Mouse (Mus musculus): ENCODE measurements at regions not wholly inside any gene's neighbourhood (a gene's known extent, or its start where the extent isn't known, plus 50 kb on each side); places are given as distances from the start of the nearest gene placed in this dataset.
"Not testable (repeated sequence)": the region's sequence is repeated elsewhere in the genome, so short reads cannot be mapped to it uniquely, and the experiment has no call there.

DNA sequence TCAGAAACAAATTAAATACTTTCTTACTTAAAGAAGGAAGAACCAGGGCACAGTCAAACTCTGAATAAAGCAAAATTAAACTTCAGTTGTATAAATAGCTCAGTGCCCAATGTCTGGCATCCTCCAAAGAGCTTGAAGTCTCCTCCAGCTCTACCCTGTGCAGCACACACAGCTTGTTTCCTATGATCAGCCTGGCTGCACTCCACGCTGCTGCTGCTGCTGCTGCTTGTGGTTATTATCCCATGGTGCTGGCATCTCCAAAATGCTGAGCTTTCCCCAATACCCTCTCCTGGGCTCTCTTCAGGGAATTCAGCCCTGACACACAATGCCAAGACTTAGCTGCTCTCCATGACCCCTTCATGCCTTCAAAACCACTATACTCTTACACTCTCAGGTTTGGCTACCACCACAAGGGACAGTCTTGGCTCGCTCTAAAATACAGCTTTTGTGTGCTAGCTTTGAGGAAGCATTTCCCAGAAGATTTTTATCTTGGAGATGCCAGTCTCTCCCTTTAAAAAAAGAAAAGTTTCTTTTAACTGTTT lies 121.0 kb downstream of the Rab10 start:
- H3K36me3 ChIP-seq (ENCODE audit: control insufficient read depth, insufficient read depth, low read length, poor library complexity, severe bottlenecking); DNase-seq (ENCODE audit: low read depth, low spot score); H3K27me3 ChIP-seq (ENCODE audit: control insufficient read depth, insufficient read depth, low read length, poor library complexity, severe bottlenecking): not testable (repeated sequence)

- Histone ChIP-seq H3K36me3 (ENCODE audit: control insufficient read depth, insufficient read depth, low read length, poor library complexity, severe bottlenecking) (no peaks in the 10 kb centered on the region), H3K27me3 (ENCODE audit: control insufficient read depth, insufficient read depth, low read length, poor library complexity, severe bottlenecking) (no peaks in the 10 kb centered on the region)
- no peak for DNase-seq (ENCODE audit: low read depth, low spot score)
Observed at GRCm38 (mm10) chr12:3188137-3188536, 121.6 kb downstream of the Rab10 start.

DNA sequence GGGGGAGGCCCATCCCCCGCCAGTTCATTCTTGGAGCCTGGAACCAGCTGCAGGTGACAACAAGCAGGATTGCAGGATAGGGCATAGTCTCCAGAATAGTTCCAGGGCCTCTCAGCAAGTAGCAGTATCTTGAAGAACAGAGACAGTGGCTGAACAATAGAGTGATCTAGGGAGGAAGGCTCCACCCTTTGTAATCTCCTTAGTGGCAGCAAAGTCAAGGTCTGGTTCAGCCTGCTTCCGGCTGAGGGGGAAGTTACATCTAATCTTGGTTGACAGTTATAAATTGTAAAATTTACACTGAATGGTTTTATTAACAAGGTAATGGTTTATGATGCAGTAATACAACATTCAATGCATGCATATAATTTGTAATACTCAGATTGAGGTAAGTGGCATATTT lies 136.4 kb downstream of the Rab10 start:
- no peaks in the 10 kb centered on the region for H3K27me3 ChIP-seq (ENCODE audit: control insufficient read depth, insufficient read depth, low read length, poor library complexity, severe bottlenecking)
- H3K36me3 ChIP-seq (ENCODE audit: control insufficient read depth, insufficient read depth, low read length, poor library complexity, severe bottlenecking): no peaks in the 10 kb centered on the region
- DNase-seq (ENCODE audit: low read depth, low spot score): no peak

- not testable (repeated sequence) for DNase-seq (ENCODE audit: low read depth, low spot score); H3K27me3 ChIP-seq (ENCODE audit: control insufficient read depth, insufficient read depth, low read length, poor library complexity, severe bottlenecking); H3K36me3 ChIP-seq (ENCODE audit: control insufficient read depth, insufficient read depth, low read length, poor library complexity, severe bottlenecking)
Observed at GRCm38 (mm10) chr12:3169705-3170287, 140.0 kb downstream of the Rab10 start.

GRCm38 (mm10) chr12:3161666-3162065 lies 148.1 kb downstream of the Rab10 start:
- DNase-seq (ENCODE audit: low read depth, low spot score); H3K36me3 ChIP-seq (ENCODE audit: control insufficient read depth, insufficient read depth, low read length, poor library complexity, severe bottlenecking); H3K27me3 ChIP-seq (ENCODE audit: control insufficient read depth, insufficient read depth, low read length, poor library complexity, severe bottlenecking): not testable (repeated sequence)

GRCm38 (mm10) chr12:3158771-3159170 lies 151.0 kb downstream of the Rab10 start:
- not testable (repeated sequence) for DNase-seq (ENCODE audit: low read depth, low spot score); H3K36me3 ChIP-seq (ENCODE audit: control insufficient read depth, insufficient read depth, low read length, poor library complexity, severe bottlenecking); H3K27me3 ChIP-seq (ENCODE audit: control insufficient read depth, insufficient read depth, low read length, poor library complexity, severe bottlenecking)

GRCm38 (mm10) chr12:3153705-3154104 lies 156.1 kb downstream of the Rab10 start:
- H3K36me3 ChIP-seq (ENCODE audit: control insufficient read depth, insufficient read depth, low read length, poor library complexity, severe bottlenecking); DNase-seq (ENCODE audit: low read depth, low spot score); H3K27me3 ChIP-seq (ENCODE audit: control insufficient read depth, insufficient read depth, low read length, poor library complexity, severe bottlenecking): not testable (repeated sequence)

- not testable (repeated sequence) for DNase-seq (ENCODE audit: low read depth, low spot score); H3K36me3 ChIP-seq (ENCODE audit: control insufficient read depth, insufficient read depth, low read length, poor library complexity, severe bottlenecking); H3K27me3 ChIP-seq (ENCODE audit: control insufficient read depth, insufficient read depth, low read length, poor library complexity, severe bottlenecking)
Observed at GRCm38 (mm10) chr12:3132553-3132952, 177.2 kb downstream of the Rab10 start.

DNA sequence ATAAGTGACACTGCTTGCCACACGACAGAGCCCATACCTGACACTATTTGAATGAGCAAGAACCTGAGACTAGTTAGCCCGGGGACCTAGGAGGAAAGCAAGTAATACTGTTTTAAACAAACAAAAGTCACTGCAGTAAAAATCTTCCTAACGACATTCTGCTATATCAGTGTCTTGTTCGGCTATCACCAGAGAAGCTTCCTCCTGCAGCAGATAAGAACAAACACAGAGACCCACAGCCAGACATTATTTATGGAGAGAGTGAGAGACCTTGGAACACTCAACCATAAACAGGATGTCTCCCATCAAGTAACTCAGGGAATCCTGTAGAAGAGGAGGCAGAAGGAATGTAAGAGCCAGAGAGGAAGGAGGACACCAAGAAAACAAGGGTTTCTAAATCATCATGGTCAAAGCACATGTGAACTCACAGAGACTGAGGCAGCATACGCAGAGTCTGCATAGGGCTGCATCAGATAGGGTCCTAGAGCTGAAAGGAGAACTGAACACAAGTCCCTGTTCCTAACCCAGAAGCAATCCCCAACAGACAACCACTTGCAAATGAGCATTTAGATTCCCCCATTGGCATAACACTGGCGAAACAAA lies 178.5 kb downstream of the Rab10 start:
- not testable (repeated sequence) for H3K27me3 ChIP-seq (ENCODE audit: control insufficient read depth, insufficient read depth, low read length, poor library complexity, severe bottlenecking); H3K36me3 ChIP-seq (ENCODE audit: control insufficient read depth, insufficient read depth, low read length, poor library complexity, severe bottlenecking); DNase-seq (ENCODE audit: low read depth, low spot score)

- H3K27me3 ChIP-seq (ENCODE audit: control insufficient read depth, insufficient read depth, low read length, poor library complexity, severe bottlenecking); H3K36me3 ChIP-seq (ENCODE audit: control insufficient read depth, insufficient read depth, low read length, poor library complexity, severe bottlenecking); DNase-seq (ENCODE audit: low read depth, low spot score): not testable (repeated sequence)
Observed at GRCm38 (mm10) chr12:3127336-3127735, 182.4 kb downstream of the Rab10 start.

- no peak for DNase-seq (ENCODE audit: low read depth, low spot score)
- Histone ChIP-seq H3K36me3 (ENCODE audit: control insufficient read depth, insufficient read depth, low read length, poor library complexity, severe bottlenecking) (no peaks in the 10 kb centered on the region), H3K27me3 (ENCODE audit: control insufficient read depth, insufficient read depth, low read length, poor library complexity, severe bottlenecking) (no peaks in the 10 kb centered on the region)
Observed at GRCm38 (mm10) chr12:3124036-3124435, 185.7 kb downstream of the Rab10 start.

GRCm38 (mm10) chr12:3110589-3110988 lies 199.2 kb downstream of the Rab10 start:
- not testable (repeated sequence) for H3K36me3 ChIP-seq (ENCODE audit: control insufficient read depth, insufficient read depth, low read length, poor library complexity, severe bottlenecking); H3K27me3 ChIP-seq (ENCODE audit: control insufficient read depth, insufficient read depth, low read length, poor library complexity, severe bottlenecking); DNase-seq (ENCODE audit: low read depth, low spot score)

DNA sequence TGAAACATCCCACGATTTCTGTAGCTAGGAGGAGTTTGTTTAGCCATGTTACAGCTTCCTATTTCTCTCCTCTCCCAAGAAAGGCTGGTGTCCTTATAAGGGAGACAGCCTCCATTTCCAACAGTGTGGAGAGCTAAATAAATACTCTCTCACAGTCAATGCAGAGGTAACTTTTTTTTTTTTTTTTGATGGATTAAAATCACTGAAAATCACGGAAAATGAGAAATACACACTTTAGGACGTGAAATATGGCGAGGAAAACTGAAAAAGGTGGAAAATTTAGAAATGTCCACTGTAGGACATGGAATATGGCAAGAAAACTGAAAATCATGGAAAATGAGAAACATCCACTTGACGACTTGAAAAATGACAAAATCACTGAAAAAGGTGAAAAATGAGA lies 200.1 kb downstream of the Rab10 start:
- not testable (repeated sequence) for DNase-seq (ENCODE audit: low read depth, low spot score); H3K36me3 ChIP-seq (ENCODE audit: control insufficient read depth, insufficient read depth, low read length, poor library complexity, severe bottlenecking); H3K27me3 ChIP-seq (ENCODE audit: control insufficient read depth, insufficient read depth, low read length, poor library complexity, severe bottlenecking)

GRCm38 (mm10) chr12:3101963-3102362 lies 207.8 kb downstream of the Rab10 start:
- H3K36me3 ChIP-seq (ENCODE audit: control insufficient read depth, insufficient read depth, low read length, poor library complexity, severe bottlenecking); H3K27me3 ChIP-seq (ENCODE audit: control insufficient read depth, insufficient read depth, low read length, poor library complexity, severe bottlenecking); DNase-seq (ENCODE audit: low read depth, low spot score): not testable (repeated sequence)

DNA sequence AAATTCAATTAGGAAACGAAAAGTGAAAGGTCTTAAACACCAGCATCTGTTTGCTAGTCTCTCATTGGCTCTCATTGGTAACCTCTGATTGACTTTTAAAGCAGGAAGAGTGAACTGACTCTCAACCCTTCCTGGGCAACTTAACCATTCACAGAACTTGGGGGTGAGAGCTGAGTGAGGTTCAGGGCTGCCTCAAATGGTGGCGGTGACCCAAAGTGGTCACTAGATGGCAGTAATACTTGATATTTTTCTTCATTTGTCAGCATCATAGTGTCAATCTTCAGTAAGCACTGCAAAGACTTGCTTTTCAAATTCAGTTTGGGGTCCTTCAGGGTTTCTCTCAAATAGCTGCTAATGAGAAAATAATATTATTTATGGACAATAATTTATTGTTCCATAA lies 211.6 kb downstream of the Rab10 start:
- not testable (repeated sequence) for H3K27me3 ChIP-seq (ENCODE audit: control insufficient read depth, insufficient read depth, low read length, poor library complexity, severe bottlenecking); H3K36me3 ChIP-seq (ENCODE audit: control insufficient read depth, insufficient read depth, low read length, poor library complexity, severe bottlenecking)
- DNase-seq (ENCODE audit: low read depth, low spot score): peak; percentile 31

DNA sequence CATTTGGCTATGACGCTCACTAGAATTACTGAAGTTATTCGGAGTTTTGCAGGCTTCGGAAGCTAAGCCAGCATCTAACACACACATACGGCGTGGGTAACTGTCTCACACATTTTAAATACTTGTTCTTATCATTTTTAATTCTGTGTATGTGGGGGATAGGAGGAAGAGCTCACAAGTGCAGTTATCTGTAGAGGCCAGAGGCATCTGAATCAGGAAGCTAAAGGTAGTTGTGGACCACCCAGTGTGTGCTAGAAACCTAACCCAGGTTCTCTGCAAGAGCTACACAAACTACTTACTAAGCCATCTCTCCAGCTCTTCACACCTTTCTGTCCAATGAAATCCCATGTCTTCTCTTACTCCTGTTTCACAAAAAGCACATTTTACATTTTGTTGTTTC lies 215.3 kb downstream of the Rab10 start:
- Histone ChIP-seq H3K36me3 (ENCODE audit: control insufficient read depth, insufficient read depth, low read length, poor library complexity, severe bottlenecking) (no peaks in the 10 kb centered on the region), H3K27me3 (ENCODE audit: control insufficient read depth, insufficient read depth, low read length, poor library complexity, severe bottlenecking) (no peaks in the 10 kb centered on the region)
- DNase-seq (ENCODE audit: low read depth, low spot score): no peak
